Mouse (Mus musculus) kidney, adult 11 months (tissue): ENCODE data around the gene Sacm1l.
A peak's percentile ranks its signal among the peaks of the same experiment; 100 is the strongest.

ENCODE experiments used
- DNase-seq: peaks from one replicate; pipeline ENCODE4 v3.0.0; 2022

Sacm1l gene

DNA sequence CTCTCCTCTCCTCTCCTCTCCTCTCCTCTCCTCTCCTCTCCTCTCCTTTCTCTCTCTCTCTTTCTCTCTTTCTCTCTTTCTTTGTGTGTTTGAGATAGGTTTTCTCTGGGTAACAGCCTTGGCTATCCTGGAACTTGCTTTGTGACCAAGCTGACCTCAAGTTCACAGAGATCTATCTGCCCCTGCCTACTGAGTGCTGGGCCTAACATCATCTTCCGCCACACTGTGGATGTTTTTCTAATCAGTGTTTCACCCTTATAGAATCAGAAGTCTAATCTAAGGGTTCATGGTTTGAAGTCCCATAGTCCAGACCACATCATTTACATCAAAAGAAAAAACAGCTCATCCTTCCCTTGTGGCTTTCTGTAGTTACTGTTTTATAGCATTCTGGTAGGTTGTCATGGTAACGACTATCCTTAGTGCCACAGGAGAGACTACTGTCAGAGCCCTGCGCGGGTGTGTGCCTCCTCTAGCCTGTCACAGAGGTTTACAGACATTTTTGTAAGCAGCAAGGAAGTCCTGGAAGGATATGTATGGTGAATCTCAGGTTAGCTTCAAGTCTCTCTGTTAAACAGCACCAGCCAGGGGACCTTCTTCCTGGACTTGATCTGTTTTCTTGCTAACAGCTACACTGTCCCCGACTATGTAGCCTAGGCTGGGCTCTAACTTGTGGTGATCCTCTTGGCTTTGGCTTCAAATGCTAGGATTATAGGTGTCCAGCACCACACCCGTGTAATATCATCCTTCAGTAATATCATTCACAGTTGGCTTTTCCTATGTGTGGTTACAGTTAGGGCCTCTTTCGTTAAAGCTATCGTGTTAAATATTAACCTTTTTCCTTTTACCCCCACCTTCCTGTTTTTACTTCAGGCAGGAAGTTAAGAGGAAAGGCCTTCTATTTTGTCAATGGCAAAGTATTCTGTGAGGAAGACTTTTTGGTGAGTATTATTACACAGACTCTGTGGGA, 19.6 kb upstream of the Sacm1l start:
- peak; percentile 32 for DNase-seq

DNA sequence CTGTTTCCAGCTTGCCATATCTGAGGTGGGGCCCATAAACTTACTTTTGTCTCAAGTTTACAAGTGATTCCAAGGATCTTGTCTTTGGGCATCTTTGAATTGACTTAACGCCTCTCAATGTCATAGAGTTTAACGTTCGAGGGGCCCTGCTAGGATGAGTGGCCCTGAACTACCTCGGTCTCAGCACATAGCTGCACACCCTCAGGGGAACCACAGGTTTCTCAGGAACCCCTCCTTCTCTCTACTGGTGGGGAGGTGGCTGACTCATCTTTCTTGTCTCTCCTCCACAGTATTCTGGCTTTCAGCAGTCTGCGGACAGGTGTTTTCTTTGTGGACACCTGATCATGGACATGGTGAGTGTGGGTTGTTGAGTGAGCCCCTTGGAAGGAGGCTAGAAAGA, 18.6 kb upstream of the Sacm1l start:
- DNase-seq: no peak

DNA sequence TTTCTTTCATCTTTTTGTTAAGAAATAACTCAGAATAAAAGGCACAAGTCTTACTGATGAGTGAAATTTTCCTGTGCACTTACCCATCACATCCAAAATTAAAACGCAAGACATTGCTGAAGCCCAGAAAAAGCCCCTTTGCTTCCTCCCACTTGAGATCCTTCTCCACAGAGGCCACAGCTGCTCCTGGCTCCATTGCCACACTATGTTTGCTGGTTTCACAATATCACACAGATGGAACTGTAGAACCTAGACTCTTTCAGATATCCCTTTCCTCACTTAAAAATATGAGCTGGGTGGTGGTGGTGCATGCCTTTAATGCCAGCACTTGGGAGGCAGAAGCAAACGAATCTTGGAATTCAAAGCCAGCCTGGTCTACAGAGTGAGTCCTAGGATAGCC, 17.1 kb upstream of the Sacm1l start:
- no peak for DNase-seq

DNA sequence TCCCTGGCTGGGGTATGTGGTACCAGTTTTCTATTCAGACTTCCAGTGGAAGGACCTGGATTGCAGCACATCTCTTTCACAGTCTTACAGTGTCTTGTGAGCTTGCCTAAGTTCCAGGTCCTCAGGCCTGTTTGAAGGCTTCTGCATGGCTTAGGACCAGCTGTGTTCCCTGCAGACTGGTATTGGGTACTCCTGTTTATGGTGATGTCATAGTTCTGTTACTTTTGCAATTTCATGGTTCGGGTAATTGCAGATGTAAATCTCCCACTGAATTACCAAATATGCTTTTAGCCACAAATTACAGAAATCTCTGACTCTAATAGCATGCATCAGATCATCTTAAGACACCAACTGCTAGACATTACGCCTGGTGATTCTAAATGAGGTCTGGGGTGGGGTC, 14.5 kb upstream of the Sacm1l start:
- no peak for DNase-seq

DNA sequence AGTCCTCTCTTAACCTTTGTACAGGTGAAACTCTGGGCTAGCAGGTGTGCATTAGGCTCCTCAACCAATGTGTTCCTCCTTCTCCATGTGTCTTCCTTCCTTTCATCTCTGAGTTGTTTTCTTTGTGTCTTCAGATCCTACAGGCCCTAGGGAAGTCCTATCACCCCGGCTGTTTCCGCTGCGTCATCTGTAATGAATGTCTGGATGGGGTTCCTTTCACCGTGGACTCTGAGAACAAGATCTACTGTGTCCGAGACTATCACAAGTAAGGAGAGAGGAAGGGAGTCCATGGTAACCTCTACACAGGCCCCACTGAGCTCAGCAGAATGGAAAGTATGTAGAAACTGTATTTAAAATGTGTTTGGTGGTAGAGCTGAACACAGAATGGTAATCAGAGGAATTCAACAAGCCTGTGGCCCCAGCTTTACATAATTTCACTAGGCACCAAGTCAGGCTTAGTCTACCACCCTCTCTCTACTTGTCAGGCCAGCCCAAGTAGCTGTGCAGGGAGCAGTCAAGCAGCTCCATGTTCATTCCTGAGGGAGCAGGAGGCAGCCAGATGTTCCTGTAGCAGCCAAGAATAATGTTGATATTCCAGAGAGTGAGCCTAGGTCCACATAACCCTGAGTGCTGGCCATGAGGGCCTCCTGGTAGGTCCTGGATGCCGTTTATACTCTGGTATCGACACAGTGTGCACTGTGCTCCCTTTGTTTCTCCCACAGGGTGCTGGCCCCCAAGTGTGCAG, 12.7 kb upstream of the Sacm1l start:
- no peak for DNase-seq

DNA sequence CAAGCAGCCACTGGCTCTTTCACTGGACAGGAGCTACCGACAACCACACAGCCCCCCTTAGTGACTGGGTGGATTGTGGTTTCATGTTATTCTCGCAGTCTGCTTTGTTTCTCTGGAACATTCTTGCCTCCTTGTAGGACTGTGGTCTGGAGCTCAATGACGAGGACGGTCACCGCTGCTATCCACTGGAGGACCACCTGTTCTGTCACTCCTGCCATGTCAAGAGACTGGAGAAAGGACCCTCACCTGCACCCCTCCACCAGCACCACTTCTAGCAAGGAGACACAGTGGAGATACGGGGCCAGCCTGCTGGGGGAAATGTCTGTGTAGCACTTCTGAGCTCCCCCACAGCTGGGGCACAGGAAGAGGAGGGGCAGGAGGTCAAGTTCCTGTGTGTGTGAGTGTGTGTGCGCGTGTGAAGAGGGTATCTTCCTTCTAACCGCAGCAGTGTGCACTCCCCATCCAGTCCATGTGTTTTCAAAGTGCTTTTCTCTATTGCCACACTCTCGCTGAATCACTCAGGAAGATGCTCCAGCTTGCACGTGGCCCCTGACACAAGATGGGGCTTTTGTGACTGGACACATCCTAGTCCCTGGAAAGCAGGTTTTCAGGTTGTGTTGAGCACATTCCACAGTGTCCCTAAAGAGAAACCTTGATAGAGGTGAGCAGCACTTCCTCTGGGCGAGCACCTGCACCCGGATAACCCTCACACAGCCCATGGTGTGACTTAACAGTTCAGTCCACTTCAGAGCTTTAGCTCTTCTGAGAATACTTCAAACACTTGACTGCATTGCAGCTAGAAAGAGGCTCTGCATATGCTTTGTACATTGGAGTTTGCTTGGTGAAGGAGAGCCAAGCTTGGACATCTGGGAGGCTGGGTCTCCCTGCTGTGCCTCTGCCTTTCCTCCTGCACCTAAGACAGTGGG, 10.3 kb upstream of the Sacm1l start:
- no peak for DNase-seq

DNA sequence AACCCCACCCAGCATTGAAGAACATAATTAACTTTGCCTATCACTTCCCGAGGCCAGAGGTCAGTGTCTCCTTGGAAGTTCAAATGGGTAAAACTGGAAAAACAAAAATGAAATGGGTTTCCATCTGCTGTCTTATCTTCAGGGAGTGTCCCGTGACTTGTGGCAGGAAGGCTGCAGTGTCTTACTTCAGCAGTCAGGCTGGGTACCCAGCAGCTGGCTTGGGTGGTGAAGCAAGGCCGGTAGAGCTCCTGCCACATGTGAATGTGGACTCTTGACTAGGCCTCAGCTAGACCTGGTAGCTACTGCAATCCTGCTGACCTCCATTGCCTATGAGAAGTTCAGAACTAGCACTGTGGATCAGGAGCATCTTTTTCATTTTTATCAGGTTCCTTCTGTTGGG, 8.8 kb upstream of the Sacm1l start:
- DNase-seq: no peak

DNA sequence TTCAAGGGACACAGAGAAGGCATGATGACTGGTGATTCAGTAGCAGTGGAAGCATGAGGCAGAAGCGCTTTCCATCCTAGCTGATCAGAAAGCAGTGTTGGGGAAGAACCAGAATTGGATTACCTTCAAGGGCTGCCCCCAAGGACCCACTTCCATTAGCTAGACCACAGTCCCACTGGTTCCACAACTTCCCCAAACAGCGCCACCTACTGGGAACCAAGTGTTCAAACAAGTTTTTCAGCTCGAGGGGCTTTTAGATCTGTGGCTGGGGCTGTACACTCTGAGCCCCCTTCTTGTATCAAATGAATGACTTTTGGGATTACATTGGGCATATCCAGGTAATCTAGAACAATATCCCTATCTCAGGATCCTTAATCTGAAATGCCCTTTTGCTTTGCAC, 5.9 kb upstream of the Sacm1l start:
- DNase-seq: no peak

DNA sequence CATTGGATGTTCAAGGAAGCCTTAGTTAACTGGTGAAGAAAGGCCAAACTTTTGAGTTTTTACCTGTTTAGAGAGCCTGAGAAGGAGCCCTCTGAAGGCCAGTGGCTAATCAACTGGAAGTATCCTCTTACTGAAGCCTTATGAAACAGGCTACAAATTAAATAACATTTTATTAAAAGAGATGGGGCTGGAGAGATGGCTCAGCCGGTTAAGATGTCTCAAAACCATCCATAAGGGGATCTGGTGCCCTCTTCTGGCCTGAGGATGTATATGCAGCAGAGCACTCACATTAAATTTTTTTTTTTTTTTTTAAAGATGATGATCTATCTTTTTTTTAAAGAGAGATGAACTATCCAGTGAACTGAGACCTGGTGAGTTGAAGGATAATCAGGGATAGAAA, 4.5 kb upstream of the Sacm1l start:
- DNase-seq: no peak

DNA sequence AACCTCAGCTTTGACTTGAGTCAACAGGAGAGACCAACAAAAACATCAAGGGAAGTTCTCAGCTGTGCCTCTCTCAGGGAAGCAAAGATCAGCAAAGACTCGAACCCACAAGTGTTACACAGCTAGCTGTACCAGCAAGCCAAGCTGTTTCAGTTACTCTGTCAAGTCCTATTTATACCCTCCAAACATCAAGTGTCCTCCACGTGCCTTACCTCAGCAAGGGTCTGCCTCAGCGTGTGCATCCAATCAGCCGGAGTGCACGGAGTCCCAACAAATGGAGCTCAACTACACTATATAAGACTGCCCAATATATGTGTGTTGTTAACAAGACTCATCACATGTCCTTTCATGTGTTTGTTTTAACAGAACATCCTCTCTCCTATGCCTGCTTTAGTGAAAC, 3.1 kb upstream of the Sacm1l start:
- DNase-seq: no peak

DNA sequence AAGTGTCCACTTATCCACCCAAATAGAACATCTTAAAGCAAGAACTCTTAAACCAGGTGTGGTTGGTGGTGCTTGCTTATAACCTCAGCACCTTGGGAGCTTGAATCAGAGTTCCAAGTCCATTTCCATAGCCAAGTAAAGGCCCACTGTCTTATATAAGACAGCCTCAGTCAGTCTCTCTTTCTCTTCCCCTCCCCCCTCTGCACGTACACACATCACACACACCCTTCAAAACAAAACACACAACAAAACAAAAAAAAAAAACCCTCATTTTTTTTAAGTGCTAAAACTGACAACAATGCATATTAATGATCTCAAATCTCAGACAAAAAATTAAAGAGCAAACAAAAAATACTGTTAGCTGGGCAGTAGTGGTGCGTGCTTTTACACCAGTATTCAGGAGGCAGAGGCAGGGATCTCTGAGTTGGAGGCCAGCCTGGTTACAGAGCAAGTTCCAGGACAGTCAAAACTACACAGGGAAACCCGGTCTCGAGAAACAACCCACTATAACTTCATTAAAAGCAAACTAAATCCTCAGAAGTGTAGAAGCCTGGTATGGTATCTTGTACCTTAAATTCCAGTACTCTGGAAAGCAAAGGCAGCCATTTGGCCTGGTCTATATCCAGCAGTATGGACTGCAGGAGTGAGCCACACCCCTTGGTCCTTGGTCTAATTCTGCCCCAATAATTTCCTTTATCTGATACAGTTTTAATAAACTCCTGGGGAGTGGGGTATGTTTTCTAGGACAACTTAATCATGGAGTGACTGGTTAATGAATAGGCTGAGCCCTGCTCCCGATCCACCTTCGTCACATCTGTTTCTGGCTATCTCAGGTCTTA, 1.3 kb upstream of the Sacm1l start:
- peak; percentile 43 for DNase-seq

DNA sequence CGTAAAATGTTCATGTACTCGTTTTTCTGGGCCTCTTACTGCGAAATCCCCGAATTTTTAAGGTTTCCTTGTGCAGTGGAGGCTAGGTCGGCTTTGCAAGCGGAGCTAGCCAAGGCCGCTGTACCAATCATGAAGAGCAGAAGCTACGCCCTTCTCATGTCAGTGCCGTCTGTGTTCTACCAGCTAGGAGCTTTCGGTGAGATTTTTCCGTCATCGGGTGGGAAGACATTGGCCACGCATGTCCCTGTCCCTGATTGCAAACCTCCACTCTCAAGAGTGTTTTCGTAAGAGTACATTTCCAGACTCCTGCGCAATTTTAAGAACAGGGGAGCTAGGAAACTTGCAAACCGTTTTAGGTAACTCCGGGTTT, 648 bp upstream of the Sacm1l start:
- DNase-seq: peak; percentile 57

DNA sequence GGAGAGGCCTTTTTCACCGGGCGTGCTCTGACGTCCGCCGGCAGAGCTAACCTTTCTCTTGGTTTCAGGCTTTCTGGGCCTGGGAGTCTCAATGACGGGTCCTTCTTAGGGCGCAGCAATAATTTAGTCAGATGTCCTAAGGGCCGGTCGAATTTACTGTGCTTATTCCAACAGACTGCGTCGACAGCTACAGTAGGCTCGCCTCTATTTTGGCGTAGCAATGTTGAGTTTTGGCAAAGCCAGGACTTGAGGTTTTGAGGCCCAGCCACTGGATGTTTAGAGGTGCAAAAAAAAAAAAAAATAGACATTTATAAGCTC, 558 bp downstream of the Sacm1l start:
- no peak for DNase-seq

DNA sequence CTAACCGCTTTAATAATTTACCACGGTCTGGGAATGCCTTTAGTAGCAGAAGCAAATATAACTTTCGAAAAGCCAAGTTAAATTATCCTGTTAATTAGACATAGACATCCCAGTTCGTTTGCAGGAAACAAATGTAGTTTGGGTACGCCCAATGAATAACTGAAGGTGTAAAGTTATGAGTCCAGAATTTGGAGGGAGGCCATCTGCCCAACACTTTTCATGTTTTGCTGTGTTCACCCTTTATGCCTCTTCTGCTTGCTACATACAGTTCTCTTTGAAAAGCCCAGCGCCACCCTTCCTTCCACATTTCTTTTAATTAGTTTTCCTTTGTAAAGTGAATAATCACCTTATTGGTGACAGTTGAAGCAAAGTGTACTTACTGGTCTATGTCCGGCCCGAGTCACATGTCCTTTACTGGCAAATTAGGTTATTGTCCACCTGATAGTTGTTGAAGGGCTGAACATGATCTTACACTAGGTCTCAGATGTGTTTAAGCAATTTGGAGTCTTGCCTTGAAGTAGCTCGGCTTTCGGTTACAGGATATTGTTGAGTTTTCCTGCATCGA, 1.1 kb downstream of the Sacm1l start:
- no peak for DNase-seq

DNA sequence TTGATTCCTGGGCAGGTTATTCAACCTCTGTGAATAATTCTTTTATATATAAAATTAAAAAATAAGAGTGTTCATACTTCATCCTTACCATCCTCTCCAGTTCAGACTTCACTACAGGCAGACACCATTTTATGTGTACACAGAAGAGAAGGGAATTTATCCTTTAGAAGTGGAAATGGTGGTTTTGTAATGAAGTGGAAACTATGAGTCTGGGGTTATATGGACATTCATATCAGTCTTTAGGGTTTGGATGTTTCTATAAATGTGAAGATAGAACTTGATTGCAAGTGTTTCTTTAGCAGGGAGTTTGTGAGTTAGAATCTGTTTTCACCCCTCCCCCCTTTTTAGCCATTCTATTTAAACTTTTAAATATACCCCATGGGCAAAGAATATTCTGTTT, 1.7 kb downstream of the Sacm1l start:
- DNase-seq: no peak

DNA sequence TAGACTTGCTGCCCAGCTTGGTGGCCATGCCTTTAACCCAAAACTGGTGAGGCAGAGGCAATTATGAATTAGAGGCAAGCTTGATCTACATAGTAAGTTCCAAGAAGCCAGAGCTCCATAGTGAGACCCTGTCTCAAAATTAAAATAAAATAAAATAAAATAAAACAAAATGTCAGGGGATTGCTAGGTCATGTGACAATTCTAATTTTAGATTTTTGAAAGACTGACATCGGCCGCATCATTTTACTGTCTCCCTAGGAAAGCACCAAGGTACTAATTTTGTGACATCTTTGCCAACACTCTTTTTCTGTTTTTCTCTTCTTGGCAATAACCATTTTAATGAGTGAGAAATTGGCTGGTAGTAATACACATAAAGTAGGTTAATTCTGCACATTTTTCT, 7.1 kb downstream of the Sacm1l start:
- DNase-seq: no peak

DNA sequence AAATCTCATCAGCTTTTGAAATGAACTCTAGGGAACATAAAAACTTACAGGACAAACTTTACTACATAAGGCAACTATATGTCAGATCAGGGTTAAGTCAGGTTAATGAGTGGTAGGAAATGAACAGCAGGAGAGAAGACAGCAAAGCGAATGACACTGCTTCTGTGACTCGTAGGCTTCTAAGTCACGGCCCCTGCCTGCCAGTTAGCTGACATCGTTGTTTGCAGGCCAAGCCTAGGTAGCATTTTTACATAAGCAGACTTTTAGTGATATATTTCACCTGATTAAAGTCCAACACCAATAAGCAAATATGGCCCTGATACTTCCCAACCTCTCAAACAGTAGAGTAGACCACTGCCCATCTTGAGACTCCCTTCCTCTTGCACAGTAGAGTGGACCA, 8.6 kb downstream of the Sacm1l start:
- DNase-seq: no peak

DNA sequence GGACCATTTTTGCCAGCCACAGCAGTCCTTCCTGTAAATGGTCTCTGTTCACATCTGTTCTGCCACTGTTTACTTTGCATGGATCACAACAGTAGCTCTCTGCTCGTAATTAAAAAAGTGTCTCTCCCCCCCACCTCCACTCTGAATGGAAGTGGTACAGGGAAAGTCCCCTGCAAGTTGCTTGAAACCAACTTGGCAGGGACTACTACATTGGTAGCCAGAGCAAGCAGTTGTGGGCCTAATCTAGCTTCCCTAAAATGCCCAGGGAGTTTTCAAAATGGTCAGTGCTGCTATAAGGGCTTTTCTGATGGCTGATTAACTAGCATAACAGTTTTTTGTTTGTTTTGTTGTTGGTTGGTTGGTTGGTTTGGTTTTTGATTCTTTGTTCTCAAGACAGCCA, 9.5 kb downstream of the Sacm1l start:
- no peak for DNase-seq

DNA sequence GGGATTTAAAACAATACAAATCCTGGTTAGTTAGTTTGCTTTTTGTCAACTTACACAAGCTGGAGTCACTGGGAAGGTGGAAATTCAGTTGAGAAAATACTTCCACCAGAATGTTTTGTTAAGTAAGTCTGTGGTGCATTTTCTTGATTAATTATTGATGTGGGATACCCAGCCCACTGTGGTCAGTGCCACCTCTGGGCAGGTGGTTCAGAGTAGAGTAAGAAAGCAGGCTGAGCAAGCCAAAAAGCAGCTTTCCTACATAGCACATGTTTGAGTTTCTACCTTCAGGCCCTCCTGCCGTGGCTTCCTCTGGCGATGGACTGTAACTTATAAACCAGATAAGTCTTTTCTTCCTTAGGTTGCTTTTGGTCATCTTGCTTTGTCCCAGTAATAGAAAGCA, 10.3 kb downstream of the Sacm1l start:
- DNase-seq: peak; percentile 50

DNA sequence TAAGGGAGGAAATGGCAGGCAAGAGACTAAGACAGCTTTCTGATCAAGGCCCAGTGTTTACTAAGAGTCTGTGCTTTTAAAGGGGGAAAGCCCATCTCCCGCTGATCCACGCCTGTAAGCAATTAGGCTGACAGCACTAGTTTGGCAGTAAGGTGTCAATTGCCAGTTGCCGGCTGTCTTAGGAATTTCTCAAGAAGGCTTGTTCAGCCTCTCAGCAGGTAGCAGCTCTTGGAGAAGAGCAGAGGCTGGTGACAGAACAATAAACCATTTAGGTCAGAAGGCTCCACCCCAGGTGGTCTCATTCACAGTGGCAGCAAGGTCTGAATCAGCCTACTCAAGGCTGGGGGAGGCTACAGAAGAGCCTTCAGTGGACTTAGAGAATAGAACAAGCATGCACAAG, 25.0 kb downstream of the Sacm1l start:
- no peak for DNase-seq

DNA sequence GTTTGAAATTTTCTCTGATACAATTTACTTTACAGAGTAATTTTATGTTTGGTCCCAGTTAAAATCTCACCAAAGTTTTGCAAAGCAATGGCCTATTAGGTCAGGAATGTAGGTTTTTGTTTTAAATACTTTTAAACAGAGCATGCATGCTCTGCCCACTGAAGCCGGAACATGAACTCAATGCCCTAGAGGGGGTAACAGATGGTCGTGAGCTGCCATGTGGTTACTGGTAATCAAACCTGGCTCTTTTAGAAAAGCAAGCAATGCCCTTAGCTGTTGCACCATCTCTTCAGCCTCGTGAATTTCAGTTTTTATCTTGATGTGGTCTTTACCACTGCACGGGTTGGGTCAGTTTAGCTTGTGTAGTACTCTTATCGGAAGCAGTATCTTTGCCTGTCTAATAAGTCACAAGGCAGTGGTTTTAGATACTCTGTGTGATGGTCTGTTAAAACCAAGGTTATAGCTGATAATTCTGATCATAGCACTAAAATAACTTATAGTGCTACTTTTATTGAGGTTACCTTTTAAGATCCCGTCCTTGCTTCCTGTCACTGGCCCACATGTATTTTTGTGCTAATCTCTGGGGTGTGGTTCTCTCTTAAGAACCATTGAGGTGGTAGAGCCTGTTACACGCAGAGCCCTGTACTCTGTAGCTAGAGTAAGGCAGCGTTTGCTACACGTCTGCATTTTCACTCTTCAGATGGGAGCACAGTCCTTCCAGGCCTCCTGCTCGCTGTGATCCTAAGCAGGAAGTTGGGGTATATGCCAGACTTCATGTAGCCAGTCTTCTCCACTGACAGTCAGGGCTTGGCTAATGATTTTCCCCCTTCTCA, 48.0 kb downstream of the Sacm1l start:
- no peak for DNase-seq
